Mouse (Mus musculus) cerebellum, adult 11-12 months (tissue): ENCODE measurements around the gene Dzip1.

Source experiments
- DNase-seq: peaks from one replicate; pipeline ENCODE4 v3.0.0; 2022

The Dzip1 gene

DNA sequence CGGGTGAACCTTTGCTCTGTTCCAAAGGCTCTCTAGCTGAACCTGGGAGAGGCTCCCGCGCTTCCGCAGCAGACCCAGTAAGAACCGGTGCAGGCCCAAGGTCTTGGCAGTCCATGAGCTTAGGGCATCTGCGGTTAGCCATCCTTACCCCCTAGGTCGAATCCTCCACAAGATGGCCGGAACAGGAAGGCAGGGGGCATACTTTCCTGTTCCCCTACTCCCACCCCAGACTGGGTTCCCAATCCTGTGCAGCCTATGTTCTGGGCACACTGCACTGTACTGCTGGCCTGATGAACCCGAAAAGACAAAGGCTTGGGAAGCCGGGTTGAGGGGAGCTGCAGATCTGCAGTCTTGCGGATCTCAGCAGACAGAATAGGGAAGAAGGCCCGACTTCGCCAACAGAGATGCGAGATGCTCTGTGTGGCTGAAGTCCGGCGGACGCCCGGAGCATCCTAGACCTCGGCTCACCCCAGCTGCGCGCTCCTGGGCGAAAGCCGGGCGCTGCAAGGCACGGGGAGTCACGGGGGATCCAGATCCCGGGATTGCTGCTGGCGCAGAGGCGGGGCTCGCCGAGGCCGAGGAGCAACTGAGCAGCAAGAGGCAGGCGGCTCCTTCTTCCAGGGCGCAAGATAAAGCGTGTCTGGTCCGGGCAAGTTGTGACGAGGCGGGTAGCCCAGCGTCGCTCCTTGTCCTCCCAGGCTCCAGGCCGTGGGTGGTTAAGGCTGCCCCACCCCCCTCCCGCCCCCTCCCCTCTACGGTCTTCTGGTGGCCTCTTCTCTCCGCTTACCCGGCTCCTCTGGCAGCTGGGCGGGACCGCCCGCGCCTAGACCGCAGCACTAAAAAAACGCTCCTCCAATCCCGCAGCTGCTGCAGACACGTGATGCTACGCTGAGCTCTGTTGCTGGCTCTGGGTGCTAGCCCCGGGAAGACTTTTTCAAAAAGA lies at the start of gene Dzip1:
Gene Dzip1 (minus strand): TSS at position 788 of the 943 bp plus-strand sequence.
- peak; percentile 69 for DNase-seq

DNA sequence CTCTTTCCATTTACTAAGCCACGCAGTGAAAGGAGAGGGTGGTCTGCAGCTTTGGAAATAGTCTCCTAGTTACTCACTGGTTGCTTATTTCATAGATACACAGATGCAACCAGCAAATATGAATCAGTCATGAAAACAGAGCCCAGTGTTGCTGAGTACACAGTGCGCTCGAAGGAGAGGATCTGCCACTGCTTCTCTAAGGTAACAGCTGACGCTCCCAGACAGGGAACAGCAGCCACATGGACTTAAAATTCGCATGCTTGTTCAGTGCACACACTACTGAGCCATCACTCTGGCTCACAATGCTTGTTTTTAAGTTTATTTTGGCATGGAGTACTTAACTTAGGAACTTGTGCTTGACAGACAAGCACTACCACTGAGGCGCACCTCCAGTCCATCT lies 47.0 kb upstream of the Dzip1 start:
- no peak for DNase-seq

DNA sequence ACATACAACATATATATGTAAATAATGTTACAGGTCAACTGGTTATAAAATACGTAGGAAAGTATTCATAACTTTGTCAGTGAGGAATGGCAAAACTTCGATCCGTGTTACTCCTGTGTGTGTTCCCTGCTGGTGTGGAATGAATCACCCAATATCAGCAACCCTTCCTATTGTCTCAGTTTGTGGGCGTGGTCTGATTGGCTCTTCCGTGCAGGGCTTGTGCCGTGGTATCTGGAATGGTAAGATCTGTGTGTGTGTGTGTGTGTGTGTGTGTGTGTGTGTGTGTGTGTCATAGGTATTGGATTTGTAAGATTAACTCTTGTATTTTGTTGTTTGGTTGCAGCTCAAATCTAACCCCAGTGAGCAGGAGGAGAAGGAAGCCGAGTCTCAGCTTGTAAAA lies 42.4 kb upstream of the Dzip1 start:
- no peak for DNase-seq

DNA sequence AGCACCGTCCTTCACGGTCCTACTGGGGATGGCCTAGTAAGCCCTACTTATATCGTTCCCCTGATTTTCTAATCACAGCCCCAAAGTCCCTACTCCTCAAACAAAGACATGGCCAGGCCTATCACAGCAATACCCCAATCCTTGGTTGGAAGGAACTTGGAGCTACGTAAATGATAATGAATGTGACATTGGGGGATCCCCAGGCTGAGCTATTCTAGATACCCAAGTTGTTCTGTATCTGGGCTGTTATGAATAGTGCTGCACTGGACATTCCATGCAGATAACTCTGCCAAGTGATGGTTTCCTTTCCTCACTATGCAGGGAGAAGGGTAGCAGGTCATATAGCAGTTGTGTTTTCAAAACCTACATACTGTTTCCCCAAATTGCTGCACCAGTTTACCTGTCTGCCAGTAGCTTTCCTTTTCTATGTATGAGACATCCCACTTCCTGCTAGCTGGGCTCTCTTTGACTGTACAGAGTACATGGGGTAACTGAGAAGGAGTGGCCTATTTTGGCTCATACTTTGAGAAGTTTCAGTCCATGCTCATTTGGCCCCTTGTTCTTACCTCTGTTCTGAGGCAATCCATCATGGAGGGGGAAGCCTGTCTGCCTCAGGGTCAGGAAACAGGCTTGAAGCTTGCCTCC lies 40.2 kb upstream of the Dzip1 start:
- DNase-seq = no peak

DNA sequence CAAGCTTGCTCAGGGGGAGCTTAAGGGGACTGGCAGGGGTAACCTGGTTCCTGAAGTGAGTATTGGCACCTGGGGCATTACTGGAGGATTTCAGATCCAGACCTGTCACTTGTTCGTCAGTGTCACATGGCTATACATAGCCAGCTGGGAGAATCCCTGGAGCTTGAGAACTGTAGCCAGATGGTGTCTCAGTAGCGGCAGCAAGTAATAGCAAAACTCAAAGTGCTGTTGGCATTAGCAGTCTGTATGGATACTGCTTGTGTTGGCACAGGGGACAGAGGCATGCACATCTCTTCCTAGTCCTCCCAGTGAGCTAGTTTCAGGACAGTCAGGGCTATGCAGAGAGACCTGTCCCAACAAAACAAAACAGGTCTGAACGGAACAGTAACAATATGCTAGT lies 32.8 kb upstream of the Dzip1 start:
- DNase-seq = no peak

DNA sequence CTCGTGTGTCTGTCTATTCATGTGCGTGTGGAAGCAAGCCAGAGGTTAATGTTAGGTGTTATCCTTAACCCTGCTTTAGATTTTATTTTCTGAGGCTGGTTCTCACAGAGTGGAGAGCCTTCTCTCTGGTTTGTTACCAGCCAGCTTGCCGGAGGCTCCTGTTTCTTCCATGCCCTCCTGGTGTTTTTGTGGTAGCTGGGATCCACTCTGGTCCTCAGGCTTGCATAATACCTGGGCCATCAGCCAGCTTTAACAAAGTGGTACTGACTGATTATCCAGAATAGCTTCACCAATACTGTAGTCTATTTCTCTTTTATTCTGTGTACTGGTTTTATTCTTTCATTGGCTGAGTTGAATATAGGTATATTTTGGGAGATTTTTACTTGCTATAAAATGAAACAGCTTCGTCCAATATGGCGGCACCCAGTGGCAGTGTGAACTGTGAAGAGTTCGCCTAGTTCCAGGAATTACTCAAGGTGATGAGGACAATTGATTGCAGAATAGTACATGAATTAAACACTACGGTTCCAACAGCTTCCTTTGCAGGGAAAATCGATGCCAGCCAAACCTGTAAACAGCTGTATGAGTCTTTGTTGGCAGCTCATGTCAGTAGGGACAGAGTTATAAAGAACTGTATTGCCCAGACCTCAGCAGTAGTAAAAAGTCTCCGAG lies 26.8 kb upstream of the Dzip1 start:
- no peak for DNase-seq

DNA sequence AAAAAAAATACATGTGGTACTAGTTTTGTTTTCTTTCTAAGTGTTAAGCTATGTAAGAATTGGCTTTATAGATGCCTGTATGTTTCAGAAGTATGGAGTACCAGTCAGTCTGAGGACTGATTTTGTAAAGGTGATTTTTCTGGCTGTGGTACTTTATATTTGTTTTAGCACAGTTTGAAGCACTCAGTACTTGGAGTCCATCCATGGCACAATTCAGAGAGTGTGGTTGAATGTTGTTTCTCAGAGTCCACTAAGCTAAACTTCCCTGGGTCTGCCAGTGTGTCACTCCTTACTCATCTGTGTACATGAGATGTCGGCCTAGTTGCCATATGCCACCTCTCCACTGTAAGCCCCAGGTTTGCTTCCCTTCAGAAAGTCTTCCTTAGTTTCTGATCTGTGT lies 23.6 kb upstream of the Dzip1 start:
- DNase-seq = no peak

DNA sequence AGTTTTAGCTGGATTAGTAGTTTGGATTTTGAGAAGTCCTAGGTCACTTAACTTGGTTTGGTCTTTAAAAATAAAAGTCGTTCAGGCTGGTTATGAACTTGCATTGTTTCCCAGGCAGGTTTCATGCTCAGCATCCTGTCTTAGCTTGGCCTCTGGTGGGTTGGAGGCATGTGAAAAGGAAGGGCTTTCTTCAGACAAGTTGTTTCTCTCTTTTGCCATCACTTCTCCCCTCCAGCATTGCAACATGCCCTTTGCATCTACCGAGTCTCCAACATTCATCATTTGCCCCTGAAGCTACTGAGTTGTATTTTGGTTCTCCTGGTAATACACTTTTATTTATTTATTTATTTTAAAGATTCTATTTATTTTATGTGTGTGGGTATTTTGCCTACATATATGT lies 19.4 kb upstream of the Dzip1 start:
- no peak for DNase-seq

DNA sequence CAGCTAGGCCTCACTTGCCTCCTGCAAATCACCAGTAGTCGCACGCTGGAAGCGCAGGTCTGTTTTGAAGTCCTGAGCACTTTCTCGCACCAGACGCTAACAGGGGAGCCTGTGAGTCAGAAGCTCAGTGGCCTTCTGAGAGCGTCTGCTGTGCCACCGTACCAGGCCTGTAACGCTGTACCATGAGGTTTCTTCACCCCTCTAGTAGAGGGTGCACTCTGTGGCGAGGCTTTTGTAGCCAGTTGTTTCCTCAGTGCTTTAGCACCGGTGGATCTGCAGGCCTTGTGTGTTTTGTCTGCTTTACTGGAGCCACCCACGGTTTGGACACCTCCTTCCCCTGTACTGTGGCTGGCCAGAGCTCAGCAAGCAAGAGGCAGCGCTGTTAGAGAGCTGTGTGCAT lies 16.8 kb upstream of the Dzip1 start:
- DNase-seq = no peak

DNA sequence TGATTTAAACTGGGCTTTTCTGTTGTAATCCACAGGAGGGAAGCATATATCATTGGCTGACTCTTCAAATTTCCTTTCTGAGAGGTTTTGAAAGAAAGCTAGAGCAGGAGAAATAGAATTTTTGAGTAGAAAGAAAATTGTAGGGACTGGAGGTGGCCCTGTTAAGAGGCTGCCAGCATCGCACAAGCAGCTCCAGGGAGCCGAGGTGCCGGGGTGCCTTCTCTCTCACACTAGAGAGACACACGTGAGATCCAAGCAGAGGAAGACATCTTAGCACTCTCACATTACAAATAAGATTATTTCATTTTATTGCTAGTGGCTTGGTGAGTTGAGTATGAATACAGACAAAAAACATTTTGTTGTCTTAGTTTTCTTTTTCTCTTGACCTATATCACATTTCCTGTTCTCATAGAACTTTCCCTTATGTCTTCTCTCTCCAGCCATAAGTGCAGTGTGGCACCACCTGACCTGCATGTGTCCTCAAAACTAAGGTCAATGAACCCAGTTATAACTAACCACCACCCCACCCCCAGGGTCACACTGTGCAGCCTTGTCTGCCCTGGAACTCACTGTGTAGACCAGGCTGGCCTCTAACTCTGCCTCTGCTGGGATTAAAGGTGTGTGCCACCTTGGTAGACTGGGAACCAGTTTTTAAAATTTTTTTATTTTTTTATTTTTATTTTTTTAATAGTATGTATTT lies 15.7 kb upstream of the Dzip1 start:
- no peak for DNase-seq

DNA sequence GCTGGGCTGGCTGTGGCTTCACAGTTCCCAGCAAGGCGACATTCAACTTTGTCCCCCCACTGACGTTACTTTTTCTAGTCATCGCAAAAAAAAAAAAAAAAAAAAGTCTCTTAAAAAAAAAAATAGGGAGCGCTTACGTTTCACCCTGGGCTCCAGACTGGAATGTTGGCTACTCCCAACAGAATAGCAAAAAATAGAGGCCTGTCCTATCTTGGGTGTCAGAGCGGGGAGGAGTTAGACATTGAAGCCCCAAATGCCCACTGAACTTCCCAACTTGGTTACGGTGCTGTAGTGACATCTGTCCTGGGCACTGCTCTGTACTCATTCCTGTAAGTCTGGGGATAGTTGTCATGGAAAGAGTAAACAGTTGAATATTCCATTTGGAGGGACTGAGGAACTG lies 13.3 kb upstream of the Dzip1 start:
- DNase-seq = peak; percentile 34

DNA sequence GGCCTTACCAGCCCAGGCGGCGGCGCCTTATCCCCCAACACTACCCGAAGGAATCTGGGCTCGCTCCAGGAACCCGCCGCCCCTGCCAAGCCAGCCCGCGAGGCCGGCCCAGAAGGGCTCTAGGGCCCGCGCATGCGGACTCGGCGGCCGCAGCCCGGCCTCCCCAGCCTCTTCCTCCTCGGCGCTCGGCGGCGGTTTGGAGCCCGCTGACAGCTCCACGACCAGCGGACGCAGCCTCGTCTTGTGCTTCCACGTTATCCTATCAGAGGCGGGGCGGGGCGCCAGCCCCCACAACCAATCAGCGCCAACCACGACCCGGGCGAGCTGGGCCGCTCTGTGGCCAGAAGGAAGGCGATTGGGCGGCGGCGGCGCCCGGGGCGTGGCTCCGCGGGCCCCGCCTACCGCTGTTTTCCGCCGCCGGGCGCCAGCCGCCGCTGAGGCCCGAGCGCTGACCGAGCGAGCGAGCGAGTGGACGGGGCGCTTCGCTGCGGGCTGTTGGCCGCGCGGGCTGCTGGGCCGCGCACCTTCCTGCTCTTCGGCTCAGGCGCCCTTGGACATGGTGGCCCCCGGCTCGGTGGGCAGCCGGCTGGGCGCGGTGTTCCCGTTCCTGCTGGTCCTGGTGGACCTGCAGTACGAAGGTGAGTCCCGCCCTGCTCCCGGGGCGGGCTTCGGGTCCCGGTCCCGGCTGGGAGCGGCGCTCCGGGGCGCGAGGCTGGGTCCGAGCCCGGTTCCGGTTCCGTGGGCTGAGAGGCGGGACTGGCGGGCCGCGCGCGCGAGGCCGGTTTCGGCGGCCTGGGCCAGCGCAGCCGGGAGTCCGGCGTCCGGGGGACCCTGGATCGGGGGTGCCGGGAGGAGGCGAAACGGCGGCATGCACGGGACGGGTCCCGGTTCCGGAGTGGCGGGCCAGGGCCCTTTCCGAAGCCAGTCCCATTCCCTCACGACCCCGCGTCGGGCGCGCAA lies 12.6 kb upstream of the Dzip1 start, which contains the start of gene Dnajc3:
Gene Dnajc3 (plus strand): TSS at position 444 of the 960 bp plus-strand sequence.
- DNase-seq = peak; percentile 100

DNA sequence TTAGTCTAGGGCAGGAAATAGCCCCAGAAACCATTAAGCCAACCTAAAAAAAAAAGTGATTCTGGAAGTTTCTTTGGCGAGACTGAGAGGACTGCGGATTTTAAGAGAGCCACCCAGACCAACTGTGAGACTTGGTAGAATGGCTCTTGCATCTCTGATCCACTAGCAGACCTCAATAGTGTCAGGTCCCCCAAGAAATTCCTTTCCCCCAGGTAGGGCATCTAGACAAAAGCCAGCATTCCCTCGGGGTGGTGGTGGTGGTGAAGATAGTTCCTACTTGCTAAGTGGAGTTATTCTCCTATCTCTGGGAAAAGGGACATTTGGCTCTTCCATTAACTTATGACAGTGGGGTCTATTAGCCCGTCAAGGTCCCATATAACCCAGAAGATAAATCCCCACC lies 11.7 kb upstream of the Dzip1 start:
- no peak for DNase-seq

DNA sequence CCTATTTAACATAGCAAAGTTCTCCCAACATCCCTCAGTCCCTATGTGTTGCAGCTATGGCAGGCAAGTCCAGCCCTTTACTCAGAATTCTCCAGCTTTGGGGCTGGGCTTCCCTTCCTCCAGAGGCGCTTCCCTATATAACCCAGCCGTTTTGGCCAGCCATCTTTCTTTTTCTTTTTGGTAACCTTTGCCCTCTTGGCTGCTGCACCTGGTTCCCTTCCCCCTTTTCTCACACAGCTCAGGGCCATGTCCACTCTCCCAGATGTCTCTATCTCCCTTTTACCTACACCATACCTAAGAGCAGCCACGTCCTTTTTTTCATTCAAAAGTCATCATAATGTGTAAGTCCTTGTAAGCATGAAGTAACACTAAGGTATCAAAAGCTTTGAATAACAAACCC lies 11.0 kb upstream of the Dzip1 start:
- DNase-seq = no peak

DNA sequence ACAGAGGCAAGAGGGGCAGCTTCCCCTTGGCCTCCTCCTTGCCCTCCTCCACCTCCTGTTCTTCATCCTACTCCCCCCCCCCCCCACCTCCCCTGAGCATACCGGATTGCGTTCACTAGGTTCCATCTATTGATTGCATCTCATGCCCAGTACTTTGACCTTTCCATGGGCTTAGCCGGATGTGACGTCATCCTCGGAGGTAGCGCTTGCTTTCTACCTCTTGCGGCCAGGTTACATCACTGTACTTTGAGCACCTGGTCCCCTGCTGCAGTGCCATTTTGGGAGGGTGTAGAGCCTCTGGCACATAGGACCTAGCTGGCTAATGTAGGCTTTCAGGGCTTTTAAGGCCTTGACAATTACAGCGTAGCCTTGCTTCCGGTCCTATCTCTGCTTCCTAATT lies 9.4 kb upstream of the Dzip1 start:
- no peak for DNase-seq

DNA sequence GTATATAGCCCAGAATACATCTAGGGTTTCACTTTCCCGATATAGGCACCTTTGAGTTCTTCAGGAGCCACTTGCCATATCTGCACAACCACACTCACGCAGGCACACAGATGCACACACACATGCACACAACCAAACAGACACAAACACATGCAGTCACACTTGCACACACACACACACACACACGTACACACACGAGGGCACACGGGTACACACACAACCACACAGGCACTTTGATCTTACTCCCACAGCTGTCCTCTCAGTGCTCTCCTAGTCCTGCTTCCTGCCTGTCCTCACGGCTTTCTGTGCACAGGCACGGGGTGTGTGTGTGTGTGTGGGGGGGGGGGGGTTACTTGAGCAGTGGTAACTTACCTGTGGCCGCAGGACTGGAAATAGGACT lies 7.7 kb upstream of the Dzip1 start:
- DNase-seq = no peak

DNA sequence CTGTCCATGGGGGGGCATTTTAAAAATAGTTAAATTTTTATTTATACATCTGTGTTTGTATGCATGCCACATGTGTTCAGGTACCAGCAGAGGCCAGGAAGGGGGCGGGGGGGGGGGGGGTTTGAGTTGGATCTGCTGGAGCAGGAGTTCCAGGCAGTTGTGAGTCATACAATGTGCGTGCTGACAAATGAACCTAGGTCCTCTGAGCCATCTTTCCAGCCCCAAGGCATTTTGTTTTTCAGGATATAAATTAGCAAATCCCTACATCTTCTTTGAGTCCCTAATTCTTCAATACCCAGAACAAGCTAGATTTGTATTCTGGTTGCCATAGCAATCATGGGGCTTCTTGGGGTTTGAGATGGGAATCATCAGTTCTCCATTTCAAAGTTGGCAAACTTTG lies 5.9 kb upstream of the Dzip1 start:
- no peak for DNase-seq

DNA sequence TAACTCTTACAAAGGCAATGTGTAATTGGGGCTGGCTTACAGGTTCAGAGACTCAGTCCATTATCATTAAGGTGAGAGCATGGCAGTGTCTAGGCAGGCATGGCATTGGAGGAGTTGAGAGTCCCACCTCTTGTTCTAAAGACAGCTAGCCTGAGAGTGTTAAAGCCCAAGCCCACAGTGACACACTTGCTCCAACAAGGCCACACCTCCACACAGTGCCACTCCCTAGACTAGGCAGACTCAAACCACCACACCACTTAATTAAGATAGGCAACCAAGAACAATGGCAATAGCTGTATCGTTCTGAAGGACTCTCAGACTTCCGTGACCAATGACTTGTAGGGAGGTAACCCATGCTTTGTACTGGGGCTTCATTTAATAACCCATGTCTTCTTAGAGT lies 5.5 kb upstream of the Dzip1 start:
- DNase-seq = no peak

DNA sequence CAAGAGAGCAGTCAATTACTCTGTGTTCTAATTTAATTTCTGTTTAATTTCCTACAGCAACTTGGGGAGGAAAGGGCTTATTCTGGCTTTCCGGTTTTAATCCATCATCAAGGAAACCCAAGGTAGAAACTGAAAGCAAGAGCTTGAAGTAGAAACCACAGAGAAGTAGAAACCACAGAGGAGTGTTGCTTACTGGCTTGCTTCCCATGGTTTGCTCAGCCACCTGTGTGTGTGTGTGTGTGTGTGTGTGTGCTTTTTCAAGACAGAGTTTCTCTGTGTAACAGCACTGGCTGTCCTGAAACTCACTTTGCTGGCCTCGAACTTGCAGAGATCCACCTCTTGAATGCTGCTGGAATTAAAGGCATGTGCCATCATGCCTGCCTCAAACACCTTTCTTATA lies 4.5 kb upstream of the Dzip1 start:
- no peak for DNase-seq

DNA sequence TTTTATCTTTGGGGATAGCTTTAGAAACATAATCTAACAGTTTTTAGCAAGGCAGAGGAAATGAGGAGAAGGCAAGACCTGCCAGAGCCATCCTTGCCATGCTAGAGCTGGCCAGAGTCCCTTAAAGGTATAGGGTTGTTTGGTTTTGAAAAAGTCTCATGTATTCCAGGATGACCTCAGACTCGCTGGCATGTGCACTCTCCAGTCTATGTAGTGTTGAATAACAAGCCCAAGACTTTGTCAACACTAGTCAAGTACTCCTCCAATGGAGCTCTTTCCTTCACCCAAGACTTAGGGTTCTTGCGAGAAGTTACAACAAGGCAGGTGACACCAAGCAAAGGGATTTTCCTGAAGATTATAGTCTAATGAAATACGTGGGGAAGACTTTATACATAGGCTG lies 3.3 kb upstream of the Dzip1 start:
- DNase-seq = no peak

DNA sequence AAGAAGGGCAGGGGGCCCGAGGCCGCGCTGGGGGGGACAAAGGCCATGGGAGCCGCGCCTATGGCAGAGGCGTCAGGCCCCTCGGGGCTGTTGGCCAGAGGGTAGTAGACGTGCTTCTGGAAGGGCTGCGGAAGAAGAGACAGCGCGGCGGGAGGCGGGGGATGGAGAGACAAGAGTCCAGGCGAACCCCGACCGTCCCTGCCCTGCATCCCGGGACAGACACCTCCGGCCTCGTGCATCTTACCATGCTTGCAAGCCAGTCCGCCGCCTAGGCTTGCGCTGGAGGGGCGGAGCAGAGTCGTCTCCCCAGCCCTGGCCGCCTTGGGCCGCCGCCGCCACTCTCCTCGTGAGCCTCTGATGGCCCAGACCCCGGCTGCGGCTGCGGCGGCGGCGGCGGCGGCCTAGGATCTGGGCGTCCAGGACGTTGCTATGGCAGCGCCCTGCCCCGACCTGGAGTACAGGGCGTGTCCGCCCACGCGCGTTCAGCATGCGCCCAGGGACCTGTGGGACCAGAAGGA lies 2.5 kb downstream of the Dzip1 start:
- DNase-seq = peak; percentile 47

DNA sequence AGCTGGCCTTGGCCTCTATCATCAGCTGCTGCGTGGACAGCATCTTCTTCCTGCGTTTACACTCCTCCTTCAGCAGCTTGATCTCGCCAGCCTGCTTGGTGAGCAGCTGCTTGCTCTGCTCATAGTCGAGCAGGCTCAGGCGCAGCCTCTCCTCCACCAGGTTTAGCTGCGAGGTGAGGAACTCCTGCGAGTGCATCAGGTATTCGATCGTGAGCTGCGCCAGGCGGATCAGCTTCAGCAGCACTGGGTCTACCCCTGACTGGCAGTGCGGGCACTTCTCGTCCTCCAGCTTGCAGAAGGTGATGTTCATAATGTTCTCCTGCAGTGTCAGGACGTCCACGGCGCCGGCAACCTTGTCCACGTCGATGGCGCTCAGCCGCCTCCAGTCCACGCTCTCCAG lies 3.0 kb downstream of the Dzip1 start:
- no peak for DNase-seq
